Mouse (Mus musculus) forelimb bud, embryonic 11.5 days (tissue): ENCODE measurements around the gene Fam71d.

Source experiments
- DNase-seq: peaks from one replicate; pipeline ENCODE4 v3.0.0-alpha.2; 2012; ENCODE audit warnings: low read depth, low spot score

Gene Fam71d

DNA sequence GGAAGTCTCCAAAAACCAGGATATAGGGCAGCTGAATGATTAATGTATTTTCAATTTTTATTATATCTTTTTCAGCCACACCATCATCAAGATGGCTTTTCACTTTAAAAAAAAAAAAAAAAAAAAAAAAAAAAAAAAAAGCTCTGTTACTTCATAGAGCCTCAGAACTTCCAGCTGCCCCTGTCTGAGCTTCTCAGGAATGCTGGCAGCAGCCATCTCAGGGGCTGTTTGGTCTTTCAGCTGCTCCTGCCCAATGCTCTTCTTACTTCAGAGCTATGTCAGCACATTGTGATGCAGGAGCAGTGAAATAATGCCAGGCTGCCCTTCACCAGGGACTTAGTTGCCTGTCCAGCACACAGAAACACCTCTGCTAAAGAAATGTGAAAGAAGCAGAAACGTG lies at the start of gene Fam71d:
Gene Fam71d (plus strand): TSS at position 211 of the 400 bp plus-strand sequence.
- no peak for DNase-seq

DNA sequence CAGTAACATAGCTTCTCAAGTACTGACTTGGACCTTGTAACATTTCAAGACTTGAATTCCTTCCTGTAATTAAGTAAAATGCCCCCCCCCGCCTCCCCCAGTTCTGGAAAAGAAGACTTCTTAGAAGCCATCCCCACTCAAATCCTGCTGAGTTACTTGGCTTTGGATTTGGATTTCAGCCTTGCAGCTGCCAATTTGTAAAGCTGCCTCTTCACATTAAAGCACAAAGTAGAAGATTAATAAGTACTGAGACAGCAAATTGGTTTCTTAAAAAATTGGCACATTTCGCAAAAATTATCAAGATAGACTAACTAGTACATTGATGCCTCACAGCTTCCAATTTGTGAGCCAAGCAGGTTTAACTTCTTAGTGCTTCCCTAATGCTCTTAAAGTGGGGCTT lies 47.6 kb upstream of the Fam71d start:
- no peak for DNase-seq

- no peak for DNase-seq
Measured at GRCm38 (mm10) chr12:78645282-78645681, 46.1 kb upstream of the Fam71d start.

DNA sequence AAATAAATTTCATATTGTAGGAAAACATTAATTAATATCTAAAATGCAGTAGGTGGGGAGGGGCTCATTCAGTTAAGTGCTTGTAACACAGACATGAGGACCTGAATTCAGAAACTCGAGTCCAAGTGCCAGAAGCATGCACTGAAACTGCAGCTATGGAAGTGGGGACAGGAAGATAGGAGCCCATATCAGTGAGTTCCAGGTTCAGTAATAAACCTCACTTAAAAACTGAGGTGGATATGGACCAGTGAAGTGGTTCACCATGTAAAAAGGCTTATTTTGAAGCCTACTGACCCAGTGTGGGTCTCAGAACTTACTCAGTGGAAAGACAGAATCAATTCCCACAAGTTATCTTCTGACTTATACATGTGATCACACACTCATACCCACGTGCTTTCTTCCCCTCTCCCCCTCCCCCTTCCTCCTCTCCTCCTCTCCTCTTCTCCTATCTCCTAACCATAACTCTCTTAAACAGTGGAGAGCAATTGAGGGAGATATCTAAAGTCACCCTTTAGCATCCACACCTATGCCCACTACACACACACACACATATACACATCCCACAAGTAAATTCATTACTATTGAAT lies 31.5 kb upstream of the Fam71d start:
- no peak for DNase-seq

GRCm38 (mm10) chr12:78678101-78678806 lies 13.1 kb upstream of the Fam71d start:
- DNase-seq, result no peak

DNA sequence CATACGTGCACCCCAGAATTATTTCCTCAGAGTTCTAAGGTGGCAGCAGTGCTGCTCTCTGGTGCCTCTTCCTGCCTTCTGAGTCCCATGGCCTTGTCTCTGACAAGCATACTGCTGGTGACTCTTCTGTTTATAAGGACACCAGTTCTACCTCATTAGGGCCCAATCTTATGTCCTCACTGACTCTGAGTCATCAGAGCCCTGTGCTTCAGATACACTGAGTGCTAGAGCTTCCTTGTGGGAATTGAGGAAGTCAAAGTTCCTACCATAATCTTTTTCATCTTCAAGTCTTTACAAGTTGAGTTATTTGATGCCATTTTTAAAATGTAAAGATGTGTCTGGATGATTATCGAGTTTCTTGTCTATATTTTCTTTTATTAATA lies 12.5 kb upstream of the Fam71d start:
- no peak for DNase-seq

DNA sequence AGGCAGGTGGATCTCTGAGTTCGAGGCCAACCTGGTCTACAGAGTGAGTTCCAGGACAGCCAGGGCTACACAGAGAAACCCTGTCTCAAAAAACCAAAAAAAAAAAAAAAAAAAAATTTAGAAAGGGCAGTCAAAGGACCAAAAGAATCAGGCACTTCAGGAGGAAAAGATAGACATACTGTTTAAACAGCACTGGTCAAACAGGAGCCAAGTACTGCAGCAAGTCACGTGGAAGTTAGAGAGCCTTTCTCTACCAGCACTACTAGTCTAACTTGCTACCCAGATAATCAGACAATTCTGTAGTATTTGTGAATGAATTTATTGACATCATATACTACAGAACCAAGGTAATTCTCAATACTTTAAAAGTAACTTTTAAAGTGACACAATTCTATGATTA lies 10.3 kb upstream of the Fam71d start:
- DNase-seq, result no peak

GRCm38 (mm10) chr12:78682279-78682678 lies 9.1 kb upstream of the Fam71d start:
- DNase-seq, result no peak

DNA sequence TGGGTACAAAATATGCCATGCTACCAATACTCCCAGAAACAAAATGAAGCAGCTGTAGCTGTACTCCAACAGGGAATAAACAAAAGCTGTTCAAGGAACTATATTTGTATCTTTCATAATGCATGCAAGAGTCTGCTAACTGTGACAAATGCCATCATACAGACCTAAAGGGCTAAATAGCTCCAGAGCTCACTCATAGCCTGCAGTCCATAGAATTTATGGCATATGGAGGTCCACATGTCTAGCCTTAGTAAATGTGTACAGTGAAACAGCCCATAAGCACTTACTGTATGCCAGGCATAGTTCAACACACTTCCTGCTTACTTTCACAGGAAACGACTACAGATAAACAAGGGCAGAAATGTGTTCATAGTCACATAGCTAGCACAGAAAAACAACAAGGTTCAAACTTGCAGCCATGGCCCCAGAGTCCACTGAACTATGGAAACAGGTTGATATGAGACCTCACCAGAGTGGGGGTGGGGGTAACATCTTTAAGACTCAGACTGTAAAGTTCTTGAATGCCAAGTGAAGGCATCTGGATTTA lies 5.6 kb upstream of the Fam71d start:
- no peak for DNase-seq

- no peak for DNase-seq
Measured at GRCm38 (mm10) chr12:78688876-78689275, 2.5 kb upstream of the Fam71d start.

- DNase-seq, result no peak
Measured at GRCm38 (mm10) chr12:78693281-78693680, 1.9 kb downstream of the Fam71d start.

GRCm38 (mm10) chr12:78717783-78718182 lies 26.4 kb downstream of the Fam71d start:
- DNase-seq, result no peak

- no peak for DNase-seq
Measured at GRCm38 (mm10) chr12:78727723-78728122, 36.4 kb downstream of the Fam71d start.

DNA sequence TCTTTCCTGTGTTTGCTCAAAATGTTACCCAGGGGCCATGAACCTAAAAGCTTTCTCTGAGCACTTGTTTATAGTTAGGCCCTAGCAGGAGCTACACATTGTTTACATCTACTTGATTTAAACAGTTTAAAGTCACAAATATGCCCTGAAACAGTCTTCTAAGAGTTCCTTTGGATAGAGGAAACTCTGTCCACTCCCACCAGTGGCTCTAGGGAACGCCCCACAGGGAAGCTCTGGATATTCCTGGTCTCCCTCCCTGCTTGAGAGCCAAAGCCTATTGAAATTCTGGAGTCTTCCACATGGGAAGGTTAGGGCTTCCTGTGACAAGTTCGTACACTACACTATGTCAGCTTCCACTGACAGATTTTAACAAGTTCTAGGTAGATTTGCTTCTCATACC lies 48.3 kb downstream of the Fam71d start:
- DNase-seq, result no peak

- no peak for DNase-seq
Measured at GRCm38 (mm10) chr12:78740289-78740688, 49.0 kb downstream of the Fam71d start.

DNA sequence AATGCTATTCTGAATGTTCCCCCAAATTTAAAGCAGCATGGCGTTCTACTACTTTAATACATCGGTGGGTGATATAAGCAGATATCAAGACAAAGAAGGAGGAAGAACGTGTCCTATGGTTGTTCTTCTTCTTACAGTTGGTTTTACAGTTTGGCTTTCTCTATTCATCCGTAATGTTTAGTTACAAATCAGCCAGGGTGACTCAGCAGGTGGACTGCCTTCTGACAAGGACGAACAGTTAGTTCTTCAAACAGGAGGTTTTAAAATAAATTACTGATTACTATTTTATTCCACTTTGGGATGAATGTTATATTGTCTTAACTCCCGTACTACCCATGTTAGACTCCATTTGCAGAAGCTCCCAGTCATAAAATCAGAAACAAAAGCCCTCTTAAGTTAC lies 54.9 kb downstream of the Fam71d start:
- no peak for DNase-seq

GRCm38 (mm10) chr12:78747406-78747805 lies 56.1 kb downstream of the Fam71d start:
- DNase-seq, result no peak

DNA sequence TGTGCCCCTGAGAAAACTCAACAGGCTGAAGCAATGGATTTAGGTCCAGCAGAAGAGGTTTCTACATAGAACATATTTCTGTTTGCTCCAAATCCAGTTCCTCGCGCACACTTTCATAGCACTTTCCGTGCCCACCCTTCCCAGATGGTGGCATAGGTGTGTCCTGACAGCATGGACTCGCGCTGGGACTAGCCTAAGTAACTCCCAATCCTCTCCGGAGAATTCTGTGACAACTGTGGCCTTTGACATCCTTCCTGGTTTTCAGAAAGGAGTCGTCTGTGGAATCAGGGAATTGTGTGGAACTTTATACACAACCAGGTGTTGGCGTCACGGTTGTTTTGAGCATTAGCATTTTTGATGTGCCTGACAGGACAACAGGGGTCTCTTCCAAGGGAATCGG lies 56.8 kb downstream of the Fam71d start:
- no peak for DNase-seq

DNA sequence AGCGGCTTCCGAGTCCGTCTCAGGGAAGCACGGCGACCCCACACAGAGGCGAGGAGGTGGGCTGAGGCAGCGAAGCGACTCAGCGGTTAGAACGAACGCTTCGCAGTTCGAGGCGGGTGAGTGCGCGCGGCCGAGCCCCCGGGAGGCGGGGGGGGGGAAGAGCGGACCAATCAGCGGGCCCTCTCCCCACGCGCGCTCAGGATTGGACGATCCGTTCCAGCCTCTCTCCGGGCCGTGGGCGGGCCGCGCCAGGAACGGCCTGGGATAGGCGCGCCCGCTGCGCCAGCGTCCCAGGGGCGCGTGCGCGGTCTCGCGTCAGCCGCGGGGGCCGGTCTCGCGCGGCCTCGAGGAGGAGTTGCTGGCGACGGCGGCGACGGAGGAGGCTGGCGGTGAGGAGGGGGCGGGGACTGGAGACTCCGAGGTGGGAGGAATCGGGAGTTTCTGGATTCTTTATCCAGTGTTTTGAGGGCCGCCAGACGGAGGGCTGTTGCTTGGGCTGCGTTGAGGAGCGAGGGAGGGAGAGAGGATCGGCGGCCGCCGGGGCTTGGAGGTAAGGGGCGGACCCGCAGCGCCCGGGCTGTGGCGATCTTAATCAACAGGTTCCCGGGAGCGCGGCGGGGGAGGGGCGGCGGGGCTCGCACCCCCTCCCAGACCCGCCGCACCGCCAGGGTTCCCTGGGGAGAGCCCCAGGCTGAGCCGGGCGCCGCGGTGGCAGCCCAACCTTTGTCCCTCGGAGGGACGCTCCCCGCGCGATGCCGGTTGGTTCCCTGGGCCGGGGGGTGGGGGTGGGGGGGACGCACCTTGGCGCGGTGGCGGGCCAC lies 57.4 kb downstream of the Fam71d start, which contains the start of gene Mpp5:
Gene Mpp5 (plus strand): TSS at position 351 of the 821 bp plus-strand sequence.
- peak; percentile 96 for DNase-seq

DNA sequence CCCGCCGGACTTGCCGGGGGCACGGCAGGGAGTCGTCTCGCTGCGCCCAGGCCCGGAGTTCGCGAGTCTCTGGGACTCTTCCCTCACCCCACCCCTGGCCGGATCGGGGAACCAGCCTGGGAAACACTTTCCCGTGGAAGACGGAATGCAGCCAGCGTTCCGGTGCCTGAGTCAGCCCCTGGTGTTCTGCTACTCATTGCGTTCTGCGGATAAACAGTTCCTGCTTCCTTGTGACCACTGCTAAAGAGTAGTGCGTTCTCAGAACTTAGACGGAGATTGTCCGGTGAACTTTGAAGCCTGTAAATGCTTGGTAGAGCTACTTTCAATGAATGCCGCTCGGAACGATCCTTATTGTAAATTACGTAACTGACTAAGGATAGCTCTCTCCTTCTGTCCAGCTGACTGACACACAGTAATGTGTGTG lies 58.1 kb downstream of the Fam71d start:
- peak; percentile 50 for DNase-seq

DNA sequence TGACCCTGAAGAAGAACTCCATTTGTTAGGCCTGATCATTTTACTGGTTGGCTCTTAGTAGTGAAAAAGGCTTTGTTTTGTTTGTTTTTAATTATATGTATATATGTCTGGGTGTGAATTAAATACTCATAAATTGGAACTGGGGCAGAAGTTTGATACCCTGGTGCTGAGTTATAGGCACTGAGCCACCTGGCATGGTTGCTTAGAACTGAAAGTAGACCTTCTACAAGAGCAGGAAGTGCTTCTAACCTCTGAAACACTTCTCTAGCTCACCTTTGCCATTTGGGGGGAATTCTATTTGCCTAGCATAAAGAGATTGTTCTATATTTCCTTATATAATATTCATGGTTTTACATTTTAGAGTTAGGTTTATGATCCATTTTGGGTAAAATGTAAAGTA lies 70.6 kb downstream of the Fam71d start:
- no peak for DNase-seq

GRCm38 (mm10) chr12:78769031-78769713 lies 77.8 kb downstream of the Fam71d start:
- DNase-seq, result no peak
